Mouse (Mus musculus): ENCODE results near the gene Vapb.

Gene Vapb

DNA sequence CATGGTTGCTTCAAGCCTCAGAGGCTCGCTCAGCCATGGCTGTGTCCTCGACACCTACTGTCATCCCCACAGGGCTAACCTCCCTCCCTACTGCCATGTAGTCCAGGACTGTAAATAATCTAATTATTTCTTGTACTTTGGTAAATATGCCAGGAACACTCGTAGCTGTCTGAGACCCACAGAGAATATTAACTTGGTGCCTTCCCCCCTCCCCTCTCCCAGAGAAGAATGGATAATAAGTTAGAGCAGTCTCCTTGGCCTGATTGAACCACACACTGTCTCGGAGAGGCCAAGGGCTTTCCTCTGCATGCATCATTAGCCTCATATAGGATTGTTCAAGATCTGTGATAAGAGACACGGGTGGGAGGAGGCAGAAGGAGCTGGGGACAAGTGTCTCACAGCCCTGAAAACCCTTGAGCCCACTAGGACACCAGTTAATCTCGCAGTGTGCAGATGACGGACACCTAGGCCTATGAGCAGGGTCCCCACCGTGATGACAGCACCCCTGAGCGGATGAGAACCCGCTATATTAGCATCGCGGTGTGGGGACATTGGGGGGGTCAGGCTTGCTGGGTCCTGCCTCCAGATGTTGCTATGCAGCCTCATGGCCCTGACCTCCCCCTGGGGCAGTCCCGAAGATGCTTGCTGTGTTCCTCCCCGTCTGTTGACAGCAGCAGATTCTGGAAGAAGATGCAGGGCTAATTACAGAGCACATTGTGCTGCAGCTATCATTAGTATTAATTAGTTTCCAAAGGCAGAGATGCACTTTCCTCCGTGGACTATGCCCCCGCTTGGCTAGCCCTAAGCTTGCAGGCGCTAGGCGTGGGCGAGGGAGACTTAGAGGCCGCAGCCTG is 54.8 kb downstream of the Vapb start:
- no peak for DNase-seq (ENCODE audit: low read depth, low spot score)

- no peak for DNase-seq (ENCODE audit: low read depth, low spot score)
Measured at GRCm38 (mm10) chr2:173794018-173794417, 56.7 kb downstream of the Vapb start.

DNA sequence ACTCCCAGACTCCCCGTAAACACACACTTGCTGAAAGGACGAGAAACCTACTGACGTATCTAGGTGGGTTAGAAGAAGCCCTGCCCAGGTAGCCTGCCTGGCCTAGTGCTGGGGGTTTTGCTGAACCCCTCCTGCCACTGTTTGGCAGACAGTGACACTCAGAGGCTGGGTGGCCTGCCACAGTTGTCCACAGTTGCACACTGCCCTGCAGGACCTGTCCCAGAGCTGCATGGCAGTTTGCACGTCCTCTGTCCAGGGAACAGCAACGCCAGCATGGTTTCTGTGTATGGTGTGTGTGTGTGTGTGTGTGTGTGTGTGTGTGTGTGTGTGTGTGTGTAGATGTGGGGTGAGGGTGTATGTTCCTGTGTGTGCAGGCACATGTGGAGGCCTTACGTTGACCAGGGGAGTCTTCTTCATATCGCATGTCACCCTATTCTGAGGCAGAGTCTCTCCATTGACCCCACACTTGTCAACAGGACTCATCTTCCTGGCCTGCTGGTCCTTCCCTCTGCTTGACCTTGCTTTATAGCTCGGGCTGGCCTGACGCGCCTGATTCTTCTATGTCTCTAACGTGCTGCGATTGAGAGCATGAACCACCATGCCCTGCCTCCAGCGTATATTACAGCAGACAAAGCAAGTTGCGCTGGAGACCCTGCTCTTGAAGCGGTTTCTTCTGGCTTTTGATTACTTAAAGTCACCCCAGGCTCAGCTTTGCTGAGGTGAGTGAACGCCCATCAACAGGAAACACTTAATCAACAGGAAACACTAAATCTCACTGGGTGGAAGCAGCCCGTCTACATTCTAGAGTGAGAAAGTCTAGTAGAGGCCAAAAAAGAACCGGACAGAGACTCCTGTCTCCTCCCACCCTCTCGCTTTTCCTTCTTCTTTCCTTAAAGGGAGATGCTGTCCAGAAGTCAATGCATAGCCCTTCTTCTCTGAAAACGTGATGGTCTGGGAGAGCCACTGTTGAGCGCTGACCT is 57.5 kb downstream of the Vapb start:
- no peak for DNase-seq (ENCODE audit: low read depth, low spot score)

GRCm38 (mm10) chr2:173795801-173796673 is 58.7 kb downstream of the Vapb start:
- DNase-seq (ENCODE audit: low read depth, low spot score), result no peak

GRCm38 (mm10) chr2:173796674-173796963 is 59.3 kb downstream of the Vapb start:
- DNase-seq (ENCODE audit: low read depth, low spot score), result no peak

DNA sequence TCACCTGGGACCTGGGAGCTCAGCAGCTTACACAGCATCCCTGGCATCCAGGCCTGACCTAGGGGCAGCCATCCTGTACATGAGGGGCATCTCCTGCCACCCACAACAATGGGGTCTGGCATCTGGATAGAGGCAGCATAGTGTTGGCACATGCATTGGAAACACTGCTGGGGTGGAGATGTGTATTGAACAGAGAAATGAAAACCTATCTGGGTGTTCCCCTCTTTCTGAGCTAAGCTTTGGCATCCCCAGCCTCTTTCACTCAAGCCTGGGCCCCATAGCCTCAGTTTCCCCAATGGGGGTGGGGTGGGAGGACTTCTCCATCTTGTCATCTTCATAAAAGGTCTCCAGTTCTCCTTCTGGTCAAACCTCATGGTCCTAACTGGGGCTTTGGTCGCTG is 62.2 kb downstream of the Vapb start:
- DNase-seq (ENCODE audit: low read depth, low spot score), result no peak

DNA sequence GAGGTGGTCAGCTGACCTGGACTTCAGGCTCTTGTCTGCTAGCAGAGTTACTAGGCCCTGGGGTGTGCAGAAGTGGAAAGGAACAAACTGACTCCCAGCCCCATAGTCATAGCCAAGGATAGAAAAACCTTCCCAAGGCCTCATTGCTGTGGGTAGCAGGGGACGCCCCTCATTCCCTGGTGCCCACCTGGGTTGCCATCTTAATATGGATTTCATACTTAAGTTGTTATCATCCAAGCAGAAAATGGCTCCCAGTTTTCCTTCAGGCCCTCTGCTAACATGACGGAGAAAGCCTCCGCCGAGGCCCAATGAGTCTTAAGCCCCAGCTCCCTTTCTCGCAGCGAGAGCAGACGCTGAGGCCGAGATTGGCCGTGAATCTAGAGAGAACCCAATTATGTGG is 63.3 kb downstream of the Vapb start:
- no peak for DNase-seq (ENCODE audit: low read depth, low spot score)

DNA sequence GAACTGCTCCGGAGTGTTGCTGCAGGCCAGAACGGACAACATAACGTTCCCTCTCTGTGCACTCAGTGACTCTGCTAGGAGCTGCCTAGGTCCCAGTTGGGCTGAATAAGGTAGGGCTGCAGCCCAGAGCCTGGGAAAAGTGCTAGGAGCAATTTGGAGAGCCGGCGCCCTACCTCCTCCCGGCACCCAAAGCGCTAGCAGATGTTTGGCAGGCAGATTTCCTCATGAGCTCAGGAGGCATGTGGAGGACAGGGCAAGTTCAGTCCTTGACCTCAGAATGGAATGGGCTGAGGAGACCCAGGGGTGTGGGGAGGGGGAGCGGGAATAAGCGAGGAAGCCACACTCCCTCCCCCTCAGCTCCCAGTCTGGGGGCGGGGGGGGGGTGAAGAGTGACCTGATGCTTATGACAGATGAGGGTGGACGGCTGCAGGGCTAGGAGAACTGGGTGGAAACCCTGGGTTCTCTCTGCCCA is 64.1 kb downstream of the Vapb start:
- DNase-seq (ENCODE audit: low read depth, low spot score), result no peak

DNA sequence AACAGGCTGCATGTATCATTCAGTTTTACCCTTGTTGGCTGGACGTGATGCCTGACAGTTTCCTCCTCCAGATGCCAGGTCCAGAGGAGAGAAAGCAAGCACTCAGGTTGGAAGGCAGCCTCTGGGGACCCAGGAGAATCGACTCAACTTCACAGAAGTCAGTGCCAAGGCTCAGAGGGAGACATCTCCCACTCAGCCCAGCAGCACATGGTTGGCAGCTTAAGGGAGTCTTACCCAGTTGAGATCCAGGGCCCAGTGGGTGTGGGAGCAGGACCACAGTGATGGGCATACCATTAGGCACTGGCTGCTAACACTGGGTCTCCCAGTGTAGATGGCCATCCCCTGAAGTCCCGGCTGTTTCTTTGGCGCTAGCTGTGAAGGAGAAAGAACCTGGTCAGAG is 64.9 kb downstream of the Vapb start:
- no peak for DNase-seq (ENCODE audit: low read depth, low spot score)

GRCm38 (mm10) chr2:173802956-173803355 is 65.6 kb downstream of the Vapb start:
- DNase-seq (ENCODE audit: low read depth, low spot score), result no peak

DNA sequence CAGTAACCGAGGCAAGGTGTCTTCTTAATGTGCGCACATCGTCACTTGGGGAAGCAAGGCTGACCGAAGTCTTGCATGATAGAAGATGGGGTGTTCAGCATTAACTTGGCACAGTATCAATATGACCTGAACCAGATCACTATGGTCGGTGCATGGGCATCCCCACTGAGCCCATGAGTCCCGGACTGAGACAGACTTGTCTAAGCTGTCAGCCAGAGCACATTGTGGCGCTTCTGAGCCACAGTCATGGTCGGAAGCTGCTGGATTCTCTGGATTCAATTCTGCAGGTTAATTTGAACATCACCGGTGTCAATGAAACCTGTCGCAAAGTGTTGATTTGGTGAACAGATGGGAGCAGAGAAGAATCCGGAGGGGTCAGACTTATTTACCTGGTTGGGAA is 66.5 kb downstream of the Vapb start:
- DNase-seq (ENCODE audit: low read depth, low spot score), result no peak

GRCm38 (mm10) chr2:173806621-173807020 is 69.3 kb downstream of the Vapb start:
- no peak for DNase-seq (ENCODE audit: low read depth, low spot score)

- no peak for DNase-seq (ENCODE audit: low read depth, low spot score)
Measured at GRCm38 (mm10) chr2:173808942-173809341, 71.6 kb downstream of the Vapb start.

DNA sequence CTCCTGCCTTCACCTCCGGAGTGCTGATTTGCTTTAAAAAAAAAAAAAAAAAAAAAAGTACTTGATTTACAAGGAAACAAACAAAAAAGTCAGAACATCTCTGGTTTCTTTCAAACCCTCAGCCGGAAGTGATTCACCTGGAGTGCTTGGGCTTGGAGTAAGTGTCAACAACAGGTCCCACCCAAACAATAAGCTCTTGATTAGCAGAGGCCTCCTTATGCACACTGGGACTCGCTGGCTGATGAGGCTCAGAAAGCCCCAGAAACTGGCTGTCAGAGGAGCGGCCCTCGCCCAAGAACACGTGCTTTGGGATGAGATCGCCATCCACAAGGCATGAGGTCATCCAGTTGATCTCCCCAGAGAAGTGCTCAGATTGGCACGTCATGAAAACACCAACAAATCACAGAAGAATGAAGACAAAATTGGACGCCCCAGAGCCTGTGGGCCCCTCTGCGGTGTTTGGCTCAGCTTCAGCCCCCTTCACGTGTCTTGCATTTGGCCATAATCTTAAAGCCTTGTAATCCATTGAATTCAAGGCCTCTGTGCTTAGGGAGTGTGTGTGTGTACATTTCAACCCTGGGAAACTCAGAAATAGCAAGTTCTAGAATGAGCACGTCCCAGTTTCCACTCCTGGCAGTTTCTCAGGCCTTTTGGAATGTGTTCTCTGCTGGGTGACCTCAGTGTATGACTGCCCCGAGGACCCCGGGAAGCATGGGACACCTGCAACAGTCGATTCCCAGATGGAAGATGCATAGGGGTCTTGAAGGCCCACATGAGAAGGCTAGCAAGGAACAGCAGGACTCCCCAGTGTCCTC is 72.9 kb downstream of the Vapb start:
- DNase-seq (ENCODE audit: low read depth, low spot score), result no peak

DNA sequence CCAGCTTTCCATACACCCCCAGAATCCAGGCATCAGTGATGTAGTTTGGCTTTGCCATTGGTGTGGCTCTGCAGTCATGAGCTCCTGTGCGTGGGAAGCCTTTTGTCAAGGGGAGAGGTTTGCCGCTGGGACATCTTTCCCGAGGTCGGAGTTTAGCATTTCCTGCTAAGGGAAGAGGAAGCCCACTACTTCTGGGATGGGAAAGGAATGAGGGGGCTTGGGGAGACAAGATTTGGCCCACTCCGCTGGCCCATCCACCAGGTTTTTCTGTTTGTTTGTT is 73.5 kb downstream of the Vapb start:
- no peak for DNase-seq (ENCODE audit: low read depth, low spot score)

DNA sequence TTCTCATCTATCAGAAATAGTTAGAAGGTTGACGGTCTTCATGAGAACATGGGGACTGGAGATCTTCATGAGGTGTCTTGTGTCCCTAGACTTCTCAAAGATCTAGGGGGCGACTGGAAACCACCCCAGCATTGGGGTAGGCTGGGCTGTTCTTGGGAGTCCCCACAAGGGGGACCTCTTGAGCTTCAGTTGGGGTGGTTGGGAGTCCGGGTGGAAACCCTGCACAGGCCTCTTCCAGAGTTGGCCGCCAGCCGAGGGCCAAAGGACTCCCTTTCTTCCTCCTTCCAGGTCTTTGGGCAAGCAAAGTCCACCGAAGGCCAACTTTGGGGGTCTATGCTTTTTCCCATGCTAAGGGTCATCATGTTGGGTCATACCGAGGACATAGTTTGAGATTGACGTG is 74.5 kb downstream of the Vapb start:
- DNase-seq (ENCODE audit: low read depth, low spot score), result no peak

DNA sequence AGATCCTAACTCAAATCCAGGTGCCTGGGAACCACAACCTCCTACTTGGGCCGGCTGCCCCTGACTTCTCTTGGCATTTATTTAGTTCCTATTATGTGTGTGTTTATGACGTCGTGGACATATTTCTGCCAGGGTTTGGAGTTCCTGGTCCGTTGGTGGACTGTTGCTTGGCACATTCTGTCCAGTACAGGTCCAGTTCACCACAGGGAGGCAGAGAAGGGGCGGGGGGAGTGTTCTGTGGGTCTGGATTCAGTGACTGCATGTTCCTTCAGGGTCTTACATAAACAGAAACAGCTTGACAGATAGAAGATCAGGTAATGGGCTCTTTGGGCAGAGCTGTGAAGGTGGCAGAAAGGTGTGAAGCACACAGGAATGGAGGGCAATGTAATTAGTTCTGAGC is 75.8 kb downstream of the Vapb start:
- no peak for DNase-seq (ENCODE audit: low read depth, low spot score)

GRCm38 (mm10) chr2:173826287-173826686 is 89.0 kb downstream of the Vapb start:
- no peak for DNase-seq (ENCODE audit: low read depth, low spot score)

DNA sequence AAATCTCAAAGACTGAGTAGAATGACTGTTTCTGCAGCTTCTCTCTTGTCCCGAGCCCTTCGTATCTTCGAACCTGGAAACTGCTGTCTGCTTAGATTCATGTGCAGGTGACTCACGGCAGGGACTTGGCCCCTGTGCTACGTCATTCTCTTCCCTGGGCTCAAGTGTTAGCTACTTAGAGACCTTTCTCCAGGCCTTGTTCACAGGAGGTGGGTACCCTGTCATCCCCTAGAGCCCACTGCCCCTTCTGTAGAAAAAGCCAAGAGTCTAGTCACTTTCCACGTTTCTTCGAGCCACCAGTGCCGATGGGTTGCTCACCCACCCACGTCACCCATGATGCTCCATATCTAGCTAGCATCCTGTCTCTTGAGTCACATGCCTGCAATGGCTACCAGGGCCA is 89.9 kb downstream of the Vapb start:
- DNase-seq (ENCODE audit: low read depth, low spot score), result no peak

DNA sequence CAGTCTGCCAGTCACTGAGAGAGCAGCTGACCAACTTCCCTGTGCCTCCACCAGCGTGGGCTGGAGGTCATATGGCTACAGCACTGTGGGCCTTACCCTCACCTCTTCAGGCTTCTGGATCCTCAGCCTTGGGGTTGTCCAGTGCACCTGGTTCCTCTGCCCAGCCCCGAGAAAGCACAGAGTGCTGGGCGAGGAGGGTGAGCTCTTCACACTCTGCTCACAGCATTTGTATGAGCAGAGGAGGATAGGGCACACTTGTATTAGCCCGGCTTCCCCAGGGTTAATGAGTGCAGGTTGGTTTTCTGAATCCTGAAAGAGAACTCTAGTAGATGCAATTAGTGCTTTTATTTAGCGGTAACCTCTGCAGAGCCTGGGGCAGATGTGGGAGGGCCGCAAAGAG is 90.8 kb downstream of the Vapb start:
- no peak for DNase-seq (ENCODE audit: low read depth, low spot score)

DNA sequence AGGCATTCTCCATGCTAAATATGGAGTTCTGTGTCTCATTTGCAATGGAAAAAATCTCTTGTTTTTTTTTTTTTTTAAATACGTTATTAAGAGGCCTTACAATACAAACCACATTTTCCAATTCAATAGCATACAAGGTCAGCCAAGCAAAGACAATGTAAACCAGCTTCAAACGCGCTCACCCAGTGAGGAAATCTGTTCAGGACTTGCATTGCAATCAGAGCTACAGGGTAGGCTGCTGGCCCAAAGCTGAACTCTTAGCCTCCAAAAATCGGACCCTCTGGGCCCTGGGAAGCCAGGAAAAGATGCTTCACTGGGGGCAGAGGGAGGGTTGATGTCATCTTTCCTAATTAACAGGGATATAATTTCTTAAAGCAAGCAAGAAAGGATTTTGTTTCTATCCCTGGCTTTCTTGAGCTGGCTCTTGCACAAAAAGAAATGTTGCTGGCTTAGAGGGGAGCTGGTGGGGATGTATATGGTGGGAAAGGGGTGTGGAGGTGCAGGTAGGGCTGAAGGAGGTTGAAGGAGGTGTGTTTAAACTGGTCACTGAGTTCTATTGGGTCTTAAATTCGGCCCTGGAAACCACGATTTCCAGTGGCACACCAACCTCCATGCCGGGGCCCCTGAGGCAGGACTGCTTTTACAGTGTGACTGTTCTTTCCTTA is 95.6 kb downstream of the Vapb start:
- DNase-seq (ENCODE audit: low read depth, low spot score), result no peak
